Mouse (Mus musculus): ENCODE data around the gene Ppt1. TPM values are rescaled to one million over a fixed set of nuclear protein-coding genes. Genes with fewer than 3 reads are reported as not detected.

Gene Ppt1
- 133 TPM for polyA plus RNA-seq (2014; fragmentation: Illumina TruSeq; extraction: RNeasy Lipid Tissue Mini Kit (QIAGEN cat#74804); ENCODE audit: low read depth, low replicate concordance)

GRCm38 (mm10) chr4:122835530-122836402 lies at the start of gene Ppt1:
Gene Ppt1, plus strand, starts transcription at chr4:122836242.

GRCm38 (mm10) chr4:122885768-122886578 lies 49.9 kb downstream of the Ppt1 start, which contains the start of gene Cap1:
Gene Cap1, minus strand, starts transcription at chr4:122886056.

Other genes starting within 250 kb of the Ppt1 start
- gene 9530002B09Rik, start 147.0 kb upstream of the Ppt1 start, polyA plus RNA-seq (2014; fragmentation: Illumina TruSeq; extraction: RNeasy Lipid Tissue Mini Kit (QIAGEN cat#74804); ENCODE audit: low read depth, low replicate concordance): not detected
- 114 TPM for gene Cap1, start 49.8 kb downstream of the Ppt1 start, polyA plus RNA-seq (2014; fragmentation: Illumina TruSeq; extraction: RNeasy Lipid Tissue Mini Kit (QIAGEN cat#74804); ENCODE audit: low read depth, low replicate concordance)
- gene Mfsd2a, start 124.9 kb downstream of the Ppt1 start, polyA plus RNA-seq (2014; fragmentation: Illumina TruSeq; extraction: RNeasy Lipid Tissue Mini Kit (QIAGEN cat#74804); ENCODE audit: low read depth, low replicate concordance): not detected
- gene Mycl, start 159.4 kb downstream of the Ppt1 start, polyA plus RNA-seq (2014; fragmentation: Illumina TruSeq; extraction: RNeasy Lipid Tissue Mini Kit (QIAGEN cat#74804); ENCODE audit: low read depth, low replicate concordance): 3.4 TPM
- gene Trit1, start 180.4 kb downstream of the Ppt1 start, polyA plus RNA-seq (2014; fragmentation: Illumina TruSeq; extraction: RNeasy Lipid Tissue Mini Kit (QIAGEN cat#74804); ENCODE audit: low read depth, low replicate concordance): 14.5 TPM

Data from sigmoid colon, adult 10 weeks (tissue).